ENCODE assay signal across 19 mouse cellular contexts in the genomic region with DNA sequence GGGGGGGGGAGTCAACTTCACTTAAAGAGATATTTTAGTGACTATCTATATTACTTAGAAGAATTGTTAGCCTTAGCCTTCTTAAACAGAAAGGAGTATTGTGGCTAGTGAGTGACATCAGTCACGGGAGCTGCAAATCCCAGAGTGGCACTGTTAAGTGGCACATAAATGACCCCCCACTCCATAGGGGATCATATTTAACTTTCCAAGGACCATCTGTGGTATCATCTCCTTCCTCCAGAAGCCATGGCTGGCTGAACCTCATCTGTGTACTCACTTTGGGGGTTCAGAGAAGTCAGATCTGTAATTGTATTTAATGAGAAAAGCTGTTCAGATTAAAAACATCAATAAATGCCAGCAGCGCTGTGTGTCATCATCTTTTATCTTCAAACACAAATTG.
"Had no signal": no experiment of that assay in that cellular context is flagged by ENCODE, and none has a peak within 500 bp of the region (broad histone marks: within the 10 kb centered on the region; RNA-seq: fewer than 3 reads in every experiment).

No protein-coding gene starts in this region.

- H3K4me1 ChIP-seq: limb, embryonic 12.5 days; limb, embryonic 15.5 days; megakaryocyte, embryonic 14.5 days had no signal

- H3K9me3 ChIP-seq: limb, embryonic 12.5 days; limb, embryonic 15.5 days had no signal

- H3K4me3 ChIP-seq: limb, embryonic 12.5 days; limb, embryonic 15.5 days; megakaryocyte, embryonic 14.5 days; myocyte had no signal

- DNase-seq: kidney, adult 18-20 months; kidney, adult 9 months; kidney, postnatal 14 days; kidney, postnatal 4 days; left cerebral cortex, postnatal 4 days; liver, postnatal 0 days; lung, embryonic 14.5 days; lung, postnatal 36 days; thymus, adult 18-20 months; thymus, postnatal 36 days had no signal

- H3K36me3 ChIP-seq: limb, embryonic 12.5 days; limb, embryonic 15.5 days had no signal

- H3K27ac ChIP-seq: limb, embryonic 12.5 days; limb, embryonic 15.5 days; liver, embryonic 14.5 days had no signal

- H3K9ac ChIP-seq: limb, embryonic 12.5 days; limb, embryonic 15.5 days; liver, embryonic 14.5 days; liver, postnatal 0 days; lung, embryonic 14.5 days had no signal

- ATAC-seq: liver, postnatal 0 days; lung, postnatal 0 days; midbrain, embryonic 16.5 days had no signal

- H3K27me3 ChIP-seq: limb, embryonic 12.5 days; limb, embryonic 15.5 days; megakaryocyte, embryonic 14.5 days had no signal

- H3K4me2 ChIP-seq: limb, embryonic 12.5 days; limb, embryonic 15.5 days; liver, embryonic 11.5 days; lung, embryonic 14.5 days; midbrain, embryonic 11.5 days had no signal
